Mouse (Mus musculus) forebrain, embryonic 12.5 days (tissue): Measurements from ENCODE around the gene Zbtb2. TPM values are rescaled to one million over a fixed set of nuclear protein-coding genes. Genes with fewer than 3 reads are reported as not detected.

Experiments used
- ATAC-seq: fragments of 200-750 bp; cut with Nextera tagmentation; 2 replicates; pipeline ENCODE4 v1.8.0; 2017; ENCODE audit warnings: moderate TSS enrichment; ENCODE audit not compliant: low FRiP score
- H3K27ac ChIP-seq: fragments of 300-500 bp; sonication (generic); 2 replicates; pipeline ENCODE4 v1.5.1; 2016; ENCODE audit warnings: mild to moderate bottlenecking
- H3K27me3 ChIP-seq: fragments of 300-500 bp; sonication (generic); 2 replicates; pipeline ENCODE4 v1.6.1; 2016; ENCODE audit warnings: mild to moderate bottlenecking
- H3K36me3 ChIP-seq: fragments of 300-500 bp; sonication (generic); replicated peaks from 2 replicates; pipeline ENCODE4 v1.6.1; 2016; ENCODE audit warnings: mild to moderate bottlenecking
- H3K4me1 ChIP-seq: fragments of 300-500 bp; sonication (generic); 2 replicates; pipeline ENCODE4 v1.6.1; 2016
- H3K4me2 ChIP-seq: fragments of 300-500 bp; sonication (generic); 2 replicates; pipeline ENCODE4 v1.6.1; 2016; ENCODE audit warnings: mild to moderate bottlenecking, moderate library complexity
- H3K4me3 ChIP-seq: fragments of 300-500 bp; sonication (generic); replicated peaks from 2 replicates; pipeline ENCODE4 v1.5.1; 2016; ENCODE audit warnings: mild to moderate bottlenecking
- H3K9ac ChIP-seq: fragments of 300-500 bp; sonication (generic); 2 replicates; pipeline ENCODE4 v1.6.1; 2016; ENCODE audit warnings: mild to moderate bottlenecking
- H3K9me3 ChIP-seq: fragments of 300-500 bp; sonication (generic); 2 replicates; pipeline ENCODE4 v1.6.1; 2016
- WGBS: fragments of 180-500 bp; shearing (Covaris S2); methylation state at CpG from one replicate; pipeline ENCODE4 v1.1.7; 2016; 5-methylcytosine and 5-hydroxymethylcytosine counted together
- polyA plus RNA-seq: library from polyadenylated mRNA; unstranded; fragments of >200 nt; fragmentation: Nextera tagmentation; extraction: Ambion mirVana; gene quantifications from 2 replicates; pipeline ENCODE4 v1.2.1, GENCODE M21; 2016

The Zbtb2 gene
- polyA plus RNA-seq, 1 experiment from 2014 or later: 21.2 TPM

GRCm38 (mm10) chr10:4354371-4355260, 33.3 kb downstream of the Zbtb2 start:
- ATAC-seq: no peak
- Histone ChIP-seq H3K4me1 (no peaks in the 10 kb centered on the region), H3K9me3 (no peaks in the 10 kb centered on the region), H3K27me3 (no peaks in the 10 kb centered on the region), H3K36me3 (peaks cover 9% of the 10 kb centered on the region; the same call in 1 of the 2 replicates), H3K4me2 (no peak overlapping the region), H3K9ac (no peak overlapping the region), H3K4me3 (no peak overlapping the region), H3K27ac (no peak overlapping the region)
- WGBS: 93% methylated on average over 38 of the region's 38 CpGs

- ATAC-seq: peak; percentile 5; the same call in 1 of the 2 replicates
- Histone ChIP-seq H3K27me3 (no peaks in the 10 kb centered on the region), H3K9ac (no peak overlapping the region), H3K4me2 (no peak overlapping the region), H3K36me3 (no peaks in the 10 kb centered on the region), H3K27ac (no peak overlapping the region), H3K9me3 (no peaks in the 10 kb centered on the region), H3K4me3 (no peak overlapping the region), H3K4me1 (peaks cover 8% of the 10 kb centered on the region)
- WGBS: 96% methylated on average over 14 of the region's 14 CpGs
Observed at GRCm38 (mm10) chr10:4347591-4347990, 40.3 kb downstream of the Zbtb2 start.

GRCm38 (mm10) chr10:4347136-4347492, 40.8 kb downstream of the Zbtb2 start:
- H3K4me3 ChIP-seq: no peak overlapping the region
- WGBS: 69% methylated on average over 4 of the region's 4 CpGs
- no peaks in the 10 kb centered on the region for H3K9me3 ChIP-seq
- no peaks in the 10 kb centered on the region for H3K27me3 ChIP-seq
- H3K27ac ChIP-seq: no peak overlapping the region
- H3K9ac ChIP-seq: no peak overlapping the region
- no peaks in the 10 kb centered on the region for H3K36me3 ChIP-seq
- peaks cover 8% of the 10 kb centered on the region for H3K4me1 ChIP-seq
- H3K4me2 ChIP-seq: peak overlapping the region; percentile 65
- peak; percentile 74 for ATAC-seq

- Histone ChIP-seq H3K4me1 (peaks cover 8% of the 10 kb centered on the region), H3K27me3 (no peaks in the 10 kb centered on the region), H3K9ac (peak overlapping the region; percentile 38; the same call in 1 of the 2 replicates), H3K9me3 (no peaks in the 10 kb centered on the region), H3K27ac (no peak overlapping the region), H3K4me3 (peak overlapping the region; percentile 36), H3K36me3 (no peaks in the 10 kb centered on the region), H3K4me2 (peak overlapping the region; percentile 65)
- 6% methylated on average over 25 of the region's 28 CpGs for WGBS
- peak; percentile 93 for ATAC-seq
Observed at GRCm38 (mm10) chr10:4346489-4347135, 41.3 kb downstream of the Zbtb2 start.

- peaks cover 4% of the 10 kb centered on the region; the same call in 1 of the 2 replicates for H3K4me1 ChIP-seq
- H3K9me3 ChIP-seq: no peaks in the 10 kb centered on the region
- H3K4me2 ChIP-seq: no peak overlapping the region
- H3K36me3 ChIP-seq: no peaks in the 10 kb centered on the region
- ATAC-seq: no peak
- 29% methylated on average over 2 of the region's 2 CpGs for WGBS
- no peak overlapping the region for H3K9ac ChIP-seq
- H3K27me3 ChIP-seq: no peaks in the 10 kb centered on the region
- H3K27ac ChIP-seq: no peak overlapping the region
- H3K4me3 ChIP-seq: no peak overlapping the region
Observed at GRCm38 (mm10) chr10:4341430-4341829, 46.5 kb downstream of the Zbtb2 start.

GRCm38 (mm10) chr10:4338863-4339461, 48.9 kb downstream of the Zbtb2 start:
- WGBS: 60% methylated on average over 15 of the region's 15 CpGs
- Histone ChIP-seq H3K27ac (no peak overlapping the region), H3K36me3 (no peaks in the 10 kb centered on the region), H3K27me3 (peaks cover 6% of the 10 kb centered on the region; the same call in 1 of the 2 replicates), H3K9me3 (no peaks in the 10 kb centered on the region), H3K4me2 (no peak overlapping the region), H3K9ac (no peak overlapping the region), H3K4me1 (peaks cover 9% of the 10 kb centered on the region; the same call in 1 of the 2 replicates), H3K4me3 (no peak overlapping the region)
- no peak for ATAC-seq

GRCm38 (mm10) chr10:4334039-4334683, 53.7 kb downstream of the Zbtb2 start:
- peak overlapping the region; percentile 27 for H3K4me3 ChIP-seq
- peak; percentile 91 for ATAC-seq
- peak overlapping the region; percentile 52 for H3K4me2 ChIP-seq
- H3K4me1 ChIP-seq: peaks cover 8% of the 10 kb centered on the region
- peaks cover 6% of the 10 kb centered on the region; the same call in 1 of the 2 replicates for H3K27me3 ChIP-seq
- no peaks in the 10 kb centered on the region for H3K9me3 ChIP-seq
- no peaks in the 10 kb centered on the region for H3K36me3 ChIP-seq
- no peak overlapping the region for H3K27ac ChIP-seq
- H3K9ac ChIP-seq: no peak overlapping the region
- WGBS: 9% methylated on average over 27 of the region's 27 CpGs

GRCm38 (mm10) chr10:4333319-4333718, 54.6 kb downstream of the Zbtb2 start:
- Histone ChIP-seq H3K9me3 (no peaks in the 10 kb centered on the region), H3K4me3 (no peak overlapping the region), H3K4me2 (peak overlapping the region; percentile 52), H3K4me1 (peaks cover 8% of the 10 kb centered on the region), H3K9ac (no peak overlapping the region), H3K27ac (no peak overlapping the region), H3K36me3 (no peaks in the 10 kb centered on the region), H3K27me3 (peaks cover 6% of the 10 kb centered on the region; the same call in 1 of the 2 replicates)
- ATAC-seq: no peak
- 7% methylated on average over 8 of the region's 8 CpGs for whole genome bisulfite sequencing

GRCm38 (mm10) chr10:4332228-4332979, 55.5 kb downstream of the Zbtb2 start:
- H3K4me2 ChIP-seq: no peak overlapping the region
- ATAC-seq: no peak
- no peaks in the 10 kb centered on the region for H3K36me3 ChIP-seq
- H3K9me3 ChIP-seq: no peaks in the 10 kb centered on the region
- no peak overlapping the region for H3K4me3 ChIP-seq
- H3K27ac ChIP-seq: no peak overlapping the region
- H3K9ac ChIP-seq: no peak overlapping the region
- H3K4me1 ChIP-seq: peaks cover 8% of the 10 kb centered on the region
- 74% methylated on average over 7 of the region's 7 CpGs for WGBS
- H3K27me3 ChIP-seq: peaks cover 6% of the 10 kb centered on the region; the same call in 1 of the 2 replicates

- ATAC-seq: no peak
- 8% methylated on average over 1 of the region's 1 CpGs for WGBS
- H3K4me3 ChIP-seq: no peak overlapping the region
- no peaks in the 10 kb centered on the region for H3K36me3 ChIP-seq
- H3K27ac ChIP-seq: no peak overlapping the region
- no peaks in the 10 kb centered on the region for H3K9me3 ChIP-seq
- no peak overlapping the region for H3K9ac ChIP-seq
- H3K27me3 ChIP-seq: no peaks in the 10 kb centered on the region
- no peaks in the 10 kb centered on the region for H3K4me1 ChIP-seq
- H3K4me2 ChIP-seq: no peak overlapping the region
Observed at GRCm38 (mm10) chr10:4327716-4328115, 60.2 kb downstream of the Zbtb2 start.

- no peak for ATAC-seq
- H3K4me1 ChIP-seq: no peaks in the 10 kb centered on the region
Observed at GRCm38 (mm10) chr10:4325562-4325961, 62.3 kb downstream of the Zbtb2 start.

More at GRCm38 (mm10) chr10:4325562-4325961, 62.3 kb downstream of the Zbtb2 start:
- Histone ChIP-seq H3K9me3 (no peaks in the 10 kb centered on the region), H3K4me3 (no peak overlapping the region), H3K27ac (no peak overlapping the region), H3K27me3 (no peaks in the 10 kb centered on the region), H3K36me3 (no peaks in the 10 kb centered on the region), H3K4me2 (no peak overlapping the region), H3K9ac (no peak overlapping the region)
- 78% methylated on average over 5 of the region's 5 CpGs for WGBS
